Mouse (Mus musculus) midbrain, embryonic 10.5 days (tissue): ENCODE data around the gene Ap1s3. TPM values are rescaled to one million over a fixed set of nuclear protein-coding genes. Genes with fewer than 3 reads are reported as not detected.
A peak's percentile ranks its signal among the peaks of the same experiment; 100 is the strongest.

Experiments used
- DNase-seq: peaks from one replicate; pipeline ENCODE4 v3.0.0-alpha.2; 2017; ENCODE audit warnings: low spot score
- H3K27ac ChIP-seq: fragments of 300-500 bp; sonication (generic); replicated peaks from 2 replicates; pipeline ENCODE4 v1.5.1; 2016; ENCODE audit warnings: mild to moderate bottlenecking
- H3K27me3 ChIP-seq: fragments of 300-500 bp; sonication (generic); 2 replicates; pipeline ENCODE4 v1.6.1; 2016; ENCODE audit warnings: low read depth, mild to moderate bottlenecking; ENCODE audit not compliant: poor library complexity, severe bottlenecking
- H3K36me3 ChIP-seq: fragments of 300-500 bp; sonication (generic); 2 replicates; pipeline ENCODE4 v1.6.1; 2016; ENCODE audit warnings: mild to moderate bottlenecking, moderate library complexity
- H3K4me1 ChIP-seq: fragments of 300-500 bp; sonication (generic); 2 replicates; pipeline ENCODE4 v1.6.1; 2016
- H3K4me3 ChIP-seq: fragments of 300-500 bp; sonication (generic); 2 replicates; pipeline ENCODE4 v1.5.1; 2016; ENCODE audit warnings: mild to moderate bottlenecking, moderate library complexity
- H3K9me3 ChIP-seq: fragments of 300-500 bp; sonication (generic); replicated peaks from 2 replicates; pipeline ENCODE4 v1.6.1; 2016; ENCODE audit warnings: mild to moderate bottlenecking
- WGBS: fragments of 180-500 bp; shearing (Covaris S2); methylation state at CpG from one replicate; pipeline ENCODE4 v1.1.7; 2016; 5-methylcytosine and 5-hydroxymethylcytosine counted together
- polyA plus RNA-seq: library from polyadenylated mRNA; unstranded; fragments of >200 nt; fragmentation: Nextera tagmentation; extraction: Ambion mirVana; gene quantifications from 2 replicates; pipeline ENCODE4 v1.2.1, GENCODE M21; 2016

Gene Ap1s3
- 0.26 TPM in 1 of 2 replicates, not detected in the other for polyA plus RNA-seq

GRCm38 (mm10) chr1:79671543-79672337, at the start of gene Ap1s3:
Gene Ap1s3 (minus strand): TSS chr1:79671972.
- Histone ChIP-seq H3K27ac (0 out of 2 replicates have a peak within 1 kb of the TSS, but pooled peaks have one; percentile 28), H3K4me3 (peak within 1 kb of the TSS; percentile 76), H3K27me3 (peaks cover 46% of the 10 kb centered on the region), H3K9me3 (no peaks in the 10 kb centered on the region), H3K36me3 (no peaks in the 10 kb centered on the region), H3K4me1 (peaks cover 17% of the 10 kb centered on the region)
- under 1% methylated on average over 51 of the region's 51 CpGs for WGBS
- DNase-seq, result peak; percentile 67

GRCm38 (mm10) chr1:79714152-79714923, 42.6 kb upstream of the Ap1s3 start:
- Histone ChIP-seq H3K4me3 (no peak overlapping the region), H3K36me3 (0 out of 2 replicates have a peak, but pooled peaks cover 6% of the 10 kb centered on the region), H3K9me3 (no peaks in the 10 kb centered on the region), H3K27ac (no peak overlapping the region), H3K27me3 (no peaks in the 10 kb centered on the region), H3K4me1 (no peaks in the 10 kb centered on the region)
- WGBS, result 90% methylated on average over 13 of the region's 13 CpGs
- no peak for DNase-seq

- Histone ChIP-seq H3K27me3 (no peaks in the 10 kb centered on the region), H3K27ac (no peak overlapping the region), H3K4me1 (no peaks in the 10 kb centered on the region), H3K36me3 (peaks cover 9% of the 10 kb centered on the region; the same call in 1 of the 2 replicates), H3K9me3 (no peaks in the 10 kb centered on the region), H3K4me3 (no peak overlapping the region)
- DNase-seq, result no peak
- WGBS, result 86% methylated on average over 5 of the region's 5 CpGs
Observed at GRCm38 (mm10) chr1:79713081-79713480, 41.3 kb upstream of the Ap1s3 start.

- Histone ChIP-seq H3K27me3 (no peaks in the 10 kb centered on the region), H3K9me3 (no peaks in the 10 kb centered on the region), H3K36me3 (peaks cover 19% of the 10 kb centered on the region; the same call in 1 of the 2 replicates), H3K4me1 (no peaks in the 10 kb centered on the region), H3K27ac (no peak overlapping the region), H3K4me3 (no peak overlapping the region)
- WGBS, result 91% methylated on average over 18 of the region's 18 CpGs
- DNase-seq, result no peak
Observed at GRCm38 (mm10) chr1:79711147-79712126, 39.7 kb upstream of the Ap1s3 start.

- peaks cover 24% of the 10 kb centered on the region for H3K36me3 ChIP-seq
- no peaks in the 10 kb centered on the region for H3K9me3 ChIP-seq
- H3K4me1 ChIP-seq, result no peaks in the 10 kb centered on the region
- DNase-seq, result no peak
- 88% methylated on average over 4 of the region's 4 CpGs for WGBS
- no peak overlapping the region for H3K27ac ChIP-seq
- no peak overlapping the region for H3K4me3 ChIP-seq
- no peaks in the 10 kb centered on the region for H3K27me3 ChIP-seq
Observed at GRCm38 (mm10) chr1:79710678-79711077, 38.9 kb upstream of the Ap1s3 start.

- no peak overlapping the region for H3K27ac ChIP-seq
- DNase-seq, result no peak
- H3K4me1 ChIP-seq, result no peaks in the 10 kb centered on the region
- H3K36me3 ChIP-seq, result peaks cover 24% of the 10 kb centered on the region
- H3K9me3 ChIP-seq, result no peaks in the 10 kb centered on the region
- no peaks in the 10 kb centered on the region for H3K27me3 ChIP-seq
- no peak overlapping the region for H3K4me3 ChIP-seq
- WGBS, result 88% methylated on average over 8 of the region's 8 CpGs
Observed at GRCm38 (mm10) chr1:79710216-79710615, 38.4 kb upstream of the Ap1s3 start.

- no peak for DNase-seq
- no peaks in the 10 kb centered on the region for H3K9me3 ChIP-seq
- WGBS, result 89% methylated on average over 9 of the region's 9 CpGs
- H3K27ac ChIP-seq, result no peak overlapping the region
- no peaks in the 10 kb centered on the region for H3K27me3 ChIP-seq
- H3K36me3 ChIP-seq, result peaks cover 29% of the 10 kb centered on the region
- no peak overlapping the region for H3K4me3 ChIP-seq
- H3K4me1 ChIP-seq, result no peaks in the 10 kb centered on the region
Observed at GRCm38 (mm10) chr1:79707383-79707782, 35.6 kb upstream of the Ap1s3 start.

- 89% methylated on average over 3 of the region's 3 CpGs for WGBS
- Histone ChIP-seq H3K36me3 (peaks cover 29% of the 10 kb centered on the region), H3K27ac (no peak overlapping the region), H3K4me1 (no peaks in the 10 kb centered on the region), H3K9me3 (no peaks in the 10 kb centered on the region), H3K27me3 (no peaks in the 10 kb centered on the region), H3K4me3 (no peak overlapping the region)
- DNase-seq, result no peak
Observed at GRCm38 (mm10) chr1:79706707-79707106, 34.9 kb upstream of the Ap1s3 start.

GRCm38 (mm10) chr1:79704672-79705071, 32.9 kb upstream of the Ap1s3 start:
- no peaks in the 10 kb centered on the region for H3K4me1 ChIP-seq
- peaks cover 29% of the 10 kb centered on the region for H3K36me3 ChIP-seq
- no peak for DNase-seq
- 92% methylated on average over 2 of the region's 2 CpGs for whole genome bisulfite sequencing
- no peak overlapping the region for H3K4me3 ChIP-seq
- H3K9me3 ChIP-seq, result no peaks in the 10 kb centered on the region
- H3K27ac ChIP-seq, result no peak overlapping the region
- no peaks in the 10 kb centered on the region for H3K27me3 ChIP-seq

- Histone ChIP-seq H3K27me3 (no peaks in the 10 kb centered on the region), H3K36me3 (peaks cover 29% of the 10 kb centered on the region), H3K27ac (no peak overlapping the region), H3K9me3 (no peaks in the 10 kb centered on the region), H3K4me1 (no peaks in the 10 kb centered on the region), H3K4me3 (no peak overlapping the region)
- DNase-seq, result no peak
- 94% methylated on average over 8 of the region's 8 CpGs for WGBS
Observed at GRCm38 (mm10) chr1:79703520-79703919, 31.7 kb upstream of the Ap1s3 start.

- DNase-seq, result no peak
- WGBS, result 91% methylated on average over 2 of the region's 2 CpGs
Observed at GRCm38 (mm10) chr1:79698506-79698905, 26.7 kb upstream of the Ap1s3 start.

GRCm38 (mm10) chr1:79697382-79697781, 25.6 kb upstream of the Ap1s3 start:
- Histone ChIP-seq H3K4me3 (no peak overlapping the region), H3K9me3 (no peaks in the 10 kb centered on the region), H3K27me3 (no peaks in the 10 kb centered on the region), H3K36me3 (no peaks in the 10 kb centered on the region), H3K27ac (no peak overlapping the region), H3K4me1 (peaks cover 3% of the 10 kb centered on the region)
- whole genome bisulfite sequencing, result 65% methylated on average over 9 of the region's 9 CpGs
- peak; percentile 27 for DNase-seq

More at GRCm38 (mm10) chr1:79698506-79698905, 26.7 kb upstream of the Ap1s3 start:
- Histone ChIP-seq H3K36me3 (no peaks in the 10 kb centered on the region), H3K4me1 (peaks cover 3% of the 10 kb centered on the region), H3K27me3 (no peaks in the 10 kb centered on the region), H3K27ac (no peak overlapping the region), H3K4me3 (no peak overlapping the region), H3K9me3 (no peaks in the 10 kb centered on the region)
